18 mouse cellular contexts compared by ENCODE assay signal in the genomic region with DNA sequence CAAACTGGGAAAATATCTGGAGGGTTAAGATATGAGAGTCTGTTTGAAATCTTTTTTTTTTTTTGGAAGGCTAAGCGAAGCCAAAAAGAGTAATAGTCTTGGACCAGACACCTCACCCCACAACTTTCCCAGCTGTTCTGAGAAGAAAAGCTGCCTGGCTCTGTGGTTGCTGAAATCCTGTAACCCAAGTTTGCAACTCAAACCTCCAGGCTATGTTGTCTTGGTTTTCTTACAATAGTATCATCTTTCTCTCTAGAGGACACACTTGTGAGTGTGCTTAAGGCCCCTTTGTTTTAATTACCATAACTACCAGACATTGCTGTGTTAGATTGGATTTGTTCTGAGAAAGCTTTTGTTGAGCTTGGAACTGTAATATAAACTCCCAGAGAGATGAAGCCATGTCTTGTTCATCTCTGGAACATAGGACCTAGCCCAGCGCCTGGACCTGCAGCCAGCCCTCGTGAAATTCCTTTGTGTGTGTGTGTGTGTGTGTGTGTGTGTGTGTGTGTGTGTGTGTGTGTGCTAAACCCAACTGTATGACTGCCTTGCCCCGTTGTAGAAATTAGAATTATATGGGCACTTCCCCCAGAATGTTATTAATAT.
DNase-seq lines count a peak whose midpoint lies in the region; ATAC-seq lines count a peak whose summit lies in the region.
"Had no signal": no experiment of that assay in that cellular context is flagged by ENCODE, and none has a peak within 500 bp of the region (broad histone marks: within the 10 kb centered on the region; RNA-seq: fewer than 3 reads in every experiment).

No protein-coding gene starts in this region.

- H3K9ac ChIP-seq in limb, embryonic 13.5 days: no peak overlapping the region
- H3K9ac ChIP-seq: liver, embryonic 15.5 days; neural tube, embryonic 13.5 days had no signal

- no peak overlapping the region for H3K4me3 ChIP-seq in limb, embryonic 13.5 days
- H3K4me3 ChIP-seq: liver, embryonic 15.5 days; neural tube, embryonic 13.5 days had no signal

- no peak overlapping the region for H3K4me2 ChIP-seq in limb, embryonic 13.5 days (replicated peaks)
- H3K4me2 ChIP-seq: liver, embryonic 15.5 days; neural tube, embryonic 13.5 days had no signal

- no peaks in the 10 kb centered on the region for H3K27me3 ChIP-seq in limb, embryonic 13.5 days
- H3K27me3 ChIP-seq: liver, embryonic 15.5 days; neural tube, embryonic 13.5 days had no signal

- no peak overlapping the region for H3K27ac ChIP-seq in limb, embryonic 13.5 days
- H3K27ac ChIP-seq: liver, embryonic 15.5 days; neural tube, embryonic 13.5 days had no signal

- ATAC-seq in limb, embryonic 13.5 days (ENCODE audit: low FRiP score, low read depth): peak; percentile 40; the same call in 1 of the 2 replicates
- ATAC-seq: forebrain, embryonic 14.5 days; hindbrain, embryonic 16.5 days had no signal

- WGBS in limb, embryonic 13.5 days: 50% methylated on average over 4 of the region's 4 CpGs

- peak; percentile 33 for DNase-seq in heart, adult 8-10 months (ENCODE audit: low spot score)
- no peak for DNase-seq in heart, postnatal 4 days
- DNase-seq in lung, postnatal 10 days: peak; percentile 33
- no peak for DNase-seq in lung, adult 18-20 months
- no peak for DNase-seq in cerebellum, adult 11 months
- no peak for DNase-seq in layer of hippocampus, adult 9-10 months (ENCODE audit: low spot score)
- DNase-seq: adrenal gland, postnatal 36 days; cerebellum, postnatal 25 days; gastrocnemius, postnatal 36 days; kidney, adult 2 months; kidney, postnatal 4 days; right cerebral cortex, postnatal 25 days had no signal

- no peaks in the 10 kb centered on the region for H3K9me3 ChIP-seq in limb, embryonic 13.5 days
- H3K9me3 ChIP-seq: G1E; liver, embryonic 15.5 days; neural tube, embryonic 13.5 days had no signal

- peaks cover 19% of the 10 kb centered on the region for H3K4me1 ChIP-seq in limb, embryonic 13.5 days
- H3K4me1 ChIP-seq: liver, embryonic 15.5 days; neural tube, embryonic 13.5 days had no signal

- no peaks in the 10 kb centered on the region for H3K36me3 ChIP-seq in limb, embryonic 13.5 days
- H3K36me3 ChIP-seq: G1E; liver, embryonic 15.5 days; neural tube, embryonic 13.5 days had no signal

Comparison
In these comparisons a context has a peak if more than half of its experiments do, and no peak if none do; other contexts are left out.
1. DNase-seq: peak in heart, adult 8-10 months (single experiment) and lung, postnatal 10 days (single experiment); none in heart, postnatal 4 days (single experiment), lung, adult 18-20 months (0 of 2), cerebellum, adult 11 months (single experiment) and layer of hippocampus, adult 9-10 months (single experiment).